Mouse (Mus musculus) intestine, postnatal 0 days (tissue): Measurements from ENCODE around the gene Aldh16a1. TPM values are rescaled to one million over a fixed set of nuclear protein-coding genes. Genes with fewer than 3 reads are reported as not detected.

ENCODE experiments used
- ATAC-seq: fragments of 200-750 bp; cut with Nextera tagmentation; 2 replicates; pipeline ENCODE4 v1.8.0; 2017; ENCODE audit warnings: mild to moderate bottlenecking, moderate TSS enrichment, moderate library complexity
- H3K27ac ChIP-seq: fragments of 300-500 bp; sonication (generic); 2 replicates; pipeline ENCODE4 v1.5.1; 2014; ENCODE audit warnings: mild to moderate bottlenecking, low read depth, low read length, moderate library complexity
- H3K27me3 ChIP-seq: fragments of 300-500 bp; sonication (generic); replicated peaks from 2 replicates; pipeline ENCODE4 v1.6.1; 2014; ENCODE audit warnings: low read length, mixed read lengths; ENCODE audit not compliant: control insufficient read depth, insufficient read depth
- H3K36me3 ChIP-seq: fragments of 300-500 bp; sonication (generic); 2 replicates; pipeline ENCODE4 v1.6.1; 2014; ENCODE audit warnings: mild to moderate bottlenecking, moderate library complexity; ENCODE audit not compliant: control insufficient read depth, insufficient read depth
- H3K4me1 ChIP-seq: fragments of 300-500 bp; sonication (generic); replicated peaks from 2 replicates; pipeline ENCODE4 v1.6.1; 2014; ENCODE audit warnings: antibody characterized with exemption, low read length, mixed read lengths; ENCODE audit not compliant: control insufficient read depth, insufficient read depth
- H3K4me2 ChIP-seq: fragments of 300-500 bp; sonication (generic); replicated peaks from 2 replicates; pipeline ENCODE4 v1.6.1; 2014; ENCODE audit warnings: low read depth, mild to moderate bottlenecking, moderate library complexity
- H3K4me3 ChIP-seq: fragments of 300-500 bp; sonication (generic); 2 replicates; pipeline ENCODE4 v1.5.1; 2014; ENCODE audit warnings: low read depth, low read length
- H3K9ac ChIP-seq: fragments of 300-500 bp; sonication (generic); 2 replicates; pipeline ENCODE4 v1.6.1; 2014; ENCODE audit warnings: mild to moderate bottlenecking, low read depth, low read length
- H3K9me3 ChIP-seq: fragments of 300-500 bp; sonication (generic); 2 replicates; pipeline ENCODE4 v1.6.1; 2016; ENCODE audit warnings: mixed run types; ENCODE audit not compliant: control insufficient read depth
- CTCF ChIP-seq: sonication (generic); IDR thresholded peaks from 2 replicates; pipeline ENCODE4 v1.5.1; 2016; ENCODE audit warnings: low read depth, mild to moderate bottlenecking, control low read depth, antibody characterized with exemption, moderate library complexity
- WGBS: fragments of 180-500 bp; shearing (Covaris S2); extraction: QIAGEN DNeasy Blood & Tissue Kit; methylation state at CpG from one replicate; pipeline ENCODE4 v1.1.7; 2014; 5-methylcytosine and 5-hydroxymethylcytosine counted together
- microRNA counts: library from miRNA; unstranded; fragments of <30 nt; microRNA quantifications from one replicate; lab custom pipeline; 2016
- microRNA-seq: library from miRNA; unstranded; fragments of <30 nt; microRNA quantifications from one replicate; pipeline ENCODE4, GENCODE M21; 2016
- polyA plus RNA-seq: library from polyadenylated mRNA; unstranded; fragments of >200 nt; fragmentation: Nextera tagmentation; extraction: Ambion mirVana; gene quantifications from 2 replicates; pipeline ENCODE4 v1.2.1, GENCODE M21; 2015

The Aldh16a1 gene
- polyA plus RNA-seq, 1 experiment from 2014 or later: 86.8 TPM

DNA sequence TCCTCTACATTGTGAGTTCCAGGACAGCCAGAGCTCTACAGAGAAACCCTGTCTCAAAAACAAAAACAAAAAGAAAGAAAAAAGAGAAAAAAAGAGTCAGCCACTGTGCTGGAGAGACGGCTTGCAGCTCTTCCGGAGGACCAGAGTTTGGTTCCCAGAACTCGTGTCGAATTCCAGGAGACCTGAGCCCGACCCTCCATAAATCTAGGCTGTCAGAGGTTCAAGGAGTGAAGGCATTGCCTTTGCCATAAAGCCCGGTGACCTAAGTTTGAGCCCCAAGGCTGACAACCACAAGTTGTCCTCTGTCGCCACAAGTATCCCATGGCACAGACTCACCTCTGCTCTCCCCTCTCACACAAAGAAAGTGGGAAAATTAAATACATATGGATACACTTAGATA lies 60.3 kb downstream of the Aldh16a1 start:
- no peak for ATAC-seq
- no peaks in the 10 kb centered on the region for H3K4me1 ChIP-seq
- H3K4me3 ChIP-seq: no peak overlapping the region
- H3K4me2 ChIP-seq: no peak overlapping the region
- no peak for TF ChIP-seq CTCF
- H3K36me3 ChIP-seq: peaks cover 29% of the 10 kb centered on the region
- no peak overlapping the region for H3K9ac ChIP-seq
- WGBS: 45% methylated on average over 7 of the region's 7 CpGs
- no peaks in the 10 kb centered on the region for H3K9me3 ChIP-seq
- H3K27me3 ChIP-seq: no peaks in the 10 kb centered on the region
- no peak overlapping the region for H3K27ac ChIP-seq

DNA sequence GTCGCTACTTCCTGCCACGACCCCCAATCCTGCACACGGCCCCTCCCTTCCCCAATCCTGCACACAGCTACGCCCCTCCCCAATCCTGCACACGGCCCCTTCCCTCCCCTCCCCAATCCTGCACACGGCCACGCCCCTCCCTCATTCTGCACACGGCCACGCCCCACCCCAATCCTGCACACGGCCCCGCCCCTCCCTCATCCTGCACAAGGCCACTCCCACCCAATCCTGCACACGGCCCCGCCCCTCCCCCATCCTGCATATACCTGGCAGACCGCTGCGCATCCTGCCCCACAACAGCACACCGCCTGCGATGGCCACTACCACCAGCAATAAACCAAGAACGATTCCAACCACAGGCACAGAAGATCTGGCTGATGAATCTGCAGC lies 60.9 kb downstream of the Aldh16a1 start:
- Histone ChIP-seq H3K36me3 (peaks cover 32% of the 10 kb centered on the region), H3K27me3 (no peaks in the 10 kb centered on the region), H3K27ac (0 out of 2 replicates have a peak overlapping the region, but pooled peaks have one; percentile 50), H3K4me2 (no peak overlapping the region), H3K4me1 (no peaks in the 10 kb centered on the region), H3K4me3 (no peak overlapping the region), H3K9ac (no peak overlapping the region), H3K9me3 (no peaks in the 10 kb centered on the region)
- no peak for TF ChIP-seq CTCF
- 40% methylated on average over 17 of the region's 18 CpGs for WGBS
- no peak for ATAC-seq

GRCm38 (mm10) chr7:45092828-45093515 lies 61.4 kb downstream of the Aldh16a1 start:
- Histone ChIP-seq H3K4me2 (no peak overlapping the region), H3K9me3 (no peaks in the 10 kb centered on the region), H3K27ac (peak overlapping the region; percentile 50; the same call in 1 of the 2 replicates), H3K27me3 (no peaks in the 10 kb centered on the region), H3K36me3 (peaks cover 37% of the 10 kb centered on the region), H3K4me1 (no peaks in the 10 kb centered on the region), H3K4me3 (no peak overlapping the region), H3K9ac (no peak overlapping the region)
- no peak for ATAC-seq
- 54% methylated on average over 12 of the region's 12 CpGs for WGBS
- TF ChIP-seq CTCF: no peak

DNA sequence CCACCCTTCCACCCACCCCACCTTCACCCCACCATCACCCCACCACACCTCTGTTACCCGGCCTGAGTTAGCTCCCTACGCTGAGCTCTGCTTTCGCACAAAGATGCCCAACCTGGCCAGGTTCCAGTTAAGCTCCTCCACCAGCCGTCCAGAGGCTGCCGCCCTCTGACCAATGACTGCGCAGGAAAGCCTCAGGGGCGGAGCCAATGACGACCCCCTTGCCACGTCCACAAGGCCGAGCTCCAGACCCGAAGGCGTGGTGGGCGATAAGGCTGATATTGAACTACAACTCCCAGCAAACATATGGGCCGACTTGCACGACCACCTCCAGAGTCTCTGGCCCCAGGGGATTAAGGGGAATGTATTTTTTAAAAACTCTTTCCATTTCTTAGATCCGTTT lies 62.3 kb downstream of the Aldh16a1 start, which contains the start of gene Rcn3:
Rcn3 (minus strand) TSS at position 174 of the 400 bp plus-strand sequence.
- peaks cover 39% of the 10 kb centered on the region for H3K36me3 ChIP-seq
- peak; percentile 55 for ATAC-seq
- WGBS: 4% methylated on average over 16 of the region's 16 CpGs
- no peaks in the 10 kb centered on the region for H3K4me1 ChIP-seq
- no peak for TF ChIP-seq CTCF
- no peaks in the 10 kb centered on the region for H3K9me3 ChIP-seq
- peak within 1 kb of the TSS; percentile 40 for H3K4me3 ChIP-seq
- peak within 1 kb of the TSS; percentile 53 for H3K9ac ChIP-seq
- H3K4me2 ChIP-seq: peak within 1 kb of the TSS; percentile 56
- H3K27ac ChIP-seq: peak within 1 kb of the TSS; percentile 60; the same call in 1 of the 2 replicates
- no peaks in the 10 kb centered on the region for H3K27me3 ChIP-seq

GRCm38 (mm10) chr7:45091001-45091990 lies 63.1 kb downstream of the Aldh16a1 start:
- Histone ChIP-seq H3K9me3 (no peaks in the 10 kb centered on the region), H3K4me3 (peak overlapping the region; percentile 40), H3K27ac (peak overlapping the region; percentile 60; the same call in 1 of the 2 replicates), H3K27me3 (no peaks in the 10 kb centered on the region), H3K9ac (peak overlapping the region; percentile 53), H3K4me2 (peak overlapping the region; percentile 56), H3K36me3 (peaks cover 41% of the 10 kb centered on the region), H3K4me1 (no peaks in the 10 kb centered on the region)
- no peak for ATAC-seq
- 21% methylated on average over 35 of the region's 35 CpGs for WGBS
- no peak for TF ChIP-seq CTCF

MicroRNAs encoded within 50 kb of the gene (microRNA counts, 519-probe panel; counts per million panel counts)
- microRNA mmu-miR-150 (lab: Ali Mortazavi, UCI): 3,903 counts per million, percentile 55 among the panel's probes with 10 or more counts

Small RNAs within 50 kb of the gene (microRNA-seq; reads per million reads assigned to microRNA genes)
- gene Mir150 (78.8 reads per million, percentile 44 among the genes with 10 or more reads in this experiment), gene Mir5121 (13.3 reads per million, percentile 24 among the genes with 10 or more reads in this experiment), gene Mir7055 (not detected)

Other genes with a start within 250 kb of the Aldh16a1 start
- 42.8 and 44.1 TPM in 2 replicates for gene Ap2a1, start 225.1 kb downstream of the Aldh16a1 start, polyA plus RNA-seq
- 0.13 TPM in 1 of 2 replicates, not detected in the other for gene Tsks, start 211.4 kb downstream of the Aldh16a1 start, polyA plus RNA-seq
- gene Cpt1c, start 179.7 kb downstream of the Aldh16a1 start, polyA plus RNA-seq: 3.5 and 4.5 TPM in 2 replicates
- 124 and 130 TPM in 2 replicates for gene Prmt1, start 168.0 kb downstream of the Aldh16a1 start, polyA plus RNA-seq
- gene Irf3, start 156.9 kb downstream of the Aldh16a1 start, polyA plus RNA-seq: 53.2 and 56.4 TPM in 2 replicates
- gene Bcl2l12, start 155.9 kb downstream of the Aldh16a1 start, polyA plus RNA-seq: 18.3 and 19.6 TPM in 2 replicates
- gene Scaf1, start 138.2 kb downstream of the Aldh16a1 start, polyA plus RNA-seq: 21.7 and 22.6 TPM in 2 replicates
- 94.6 and 100 TPM in 2 replicates for gene Rras, start 136.6 kb downstream of the Aldh16a1 start, polyA plus RNA-seq
- 2.4 and 2.6 TPM in 2 replicates for gene Prr12, start 101.7 kb downstream of the Aldh16a1 start, polyA plus RNA-seq
- 38.9 and 40.5 TPM in 2 replicates for gene Nosip, start 92.2 kb downstream of the Aldh16a1 start, polyA plus RNA-seq
- gene Prrg2, start 91.9 kb downstream of the Aldh16a1 start, polyA plus RNA-seq: 56.8 and 59.0 TPM in 2 replicates
- 81.8 and 85.6 TPM in 2 replicates for gene Rcn3, start 62.4 kb downstream of the Aldh16a1 start, polyA plus RNA-seq
- 2,929 and 3,267 TPM in 2 replicates for gene Fcgrt, start 50.7 kb downstream of the Aldh16a1 start, polyA plus RNA-seq
- 1,691 and 1,755 TPM in 2 replicates for gene Rps11, start 30.1 kb downstream of the Aldh16a1 start, polyA plus RNA-seq
- gene Rpl13a, start 25.8 kb downstream of the Aldh16a1 start, polyA plus RNA-seq: 1,616 and 1,752 TPM in 2 replicates
- 0.70 and 0.82 TPM in 2 replicates for gene Gm45713, start 18.4 kb downstream of the Aldh16a1 start, polyA plus RNA-seq
- 2.1 and 2.7 TPM in 2 replicates for gene Flt3l, start 18.2 kb downstream of the Aldh16a1 start, polyA plus RNA-seq
- gene Pih1d1, start 281 bp downstream of the Aldh16a1 start, polyA plus RNA-seq: 63.6 and 64.7 TPM in 2 replicates
- not detected in 2 replicates for gene Slc17a7, start 9.4 kb upstream of the Aldh16a1 start, polyA plus RNA-seq
- gene Gfy, start 25.0 kb upstream of the Aldh16a1 start, polyA plus RNA-seq: not detected in 2 replicates
- not detected in 2 replicates for gene Pth2, start 26.4 kb upstream of the Aldh16a1 start, polyA plus RNA-seq
- 0.07 TPM in 1 of 2 replicates, not detected in the other for gene Ccdc155, start 50.3 kb upstream of the Aldh16a1 start, polyA plus RNA-seq
- gene Dkkl1, start 57.6 kb upstream of the Aldh16a1 start, polyA plus RNA-seq: 0.47 and 0.55 TPM in 2 replicates
- gene Tead2, start 61.2 kb upstream of the Aldh16a1 start, polyA plus RNA-seq: 18.7 and 20.8 TPM in 2 replicates
- gene Cd37, start 84.5 kb upstream of the Aldh16a1 start, polyA plus RNA-seq: 1.6 and 2.3 TPM in 2 replicates
- not detected in 2 replicates for gene Slc6a16, start 86.5 kb upstream of the Aldh16a1 start, polyA plus RNA-seq
- gene Slc6a21, start 122.9 kb upstream of the Aldh16a1 start, polyA plus RNA-seq: not detected in 2 replicates
- gene Trpm4, start 179.2 kb upstream of the Aldh16a1 start, polyA plus RNA-seq: 49.4 and 55.1 TPM in 2 replicates
- 0.76 and 0.88 TPM in 2 replicates for gene Hrc, start 180.7 kb upstream of the Aldh16a1 start, polyA plus RNA-seq
- gene Ppfia3, start 212.4 kb upstream of the Aldh16a1 start, polyA plus RNA-seq: 24.5 and 24.8 TPM in 2 replicates
- gene Lin7b, start 216.0 kb upstream of the Aldh16a1 start, polyA plus RNA-seq: 3.4 TPM in 2 replicates
- gene Snrnp70, start 241.2 kb upstream of the Aldh16a1 start, polyA plus RNA-seq: 81.3 and 85.5 TPM in 2 replicates